Mouse (Mus musculus): ENCODE measurements around the gene Cd69. TPM values are rescaled to one million over a fixed set of nuclear protein-coding genes. Genes with fewer than 3 reads are reported as not detected.
A peak's percentile ranks its signal among the peaks of the same experiment; 100 is the strongest.

Gene Cd69
- polyA plus RNA-seq, 1 experiment, result 4.8 TPM

GRCm38 (mm10) chr6:129241907-129242306 lies 33.3 kb downstream of the Cd69 start:
- Histone ChIP-seq H3K4me3 (replicated peaks; ENCODE audit: control insufficient read depth, low read depth, low read length) (no peak overlapping the region), H3K4me1 (ENCODE audit: control insufficient read depth, insufficient read depth, low read length) (no peaks in the 10 kb centered on the region), H3K27ac (ENCODE audit: control insufficient read depth, insufficient read depth, low read depth, low read length, poor library complexity) (no peak overlapping the region)
- TF ChIP-seq CTCF (IDR thresholded peaks at IDR 0.05; ENCODE audit: control insufficient read depth, insufficient read depth, low read length) (no peak), POLR2A (IDR thresholded peaks at IDR 0.05; ENCODE audit: borderline replicate concordance, control insufficient read depth, low read depth, low read length) (no peak)
- 33% methylated on average over 6 of the region's 6 CpGs for WGBS

GRCm38 (mm10) chr6:129241471-129241870 lies 33.8 kb downstream of the Cd69 start:
- Histone ChIP-seq H3K4me3 (replicated peaks; ENCODE audit: control insufficient read depth, low read depth, low read length) (no peak overlapping the region), H3K4me1 (ENCODE audit: control insufficient read depth, insufficient read depth, low read length) (no peaks in the 10 kb centered on the region), H3K27ac (ENCODE audit: control insufficient read depth, insufficient read depth, low read depth, low read length, poor library complexity) (no peak overlapping the region)
- TF ChIP-seq POLR2A (IDR thresholded peaks at IDR 0.05; ENCODE audit: borderline replicate concordance, control insufficient read depth, low read depth, low read length) (no peak), CTCF (IDR thresholded peaks at IDR 0.05; ENCODE audit: control insufficient read depth, insufficient read depth, low read length) (no peak)
- WGBS, result 54% methylated on average over 5 of the region's 5 CpGs

- TF ChIP-seq POLR2A (IDR thresholded peaks at IDR 0.05; ENCODE audit: borderline replicate concordance, control insufficient read depth, low read depth, low read length) (no peak), CTCF (IDR thresholded peaks at IDR 0.05; ENCODE audit: control insufficient read depth, insufficient read depth, low read length) (no peak)
- H3K4me3 ChIP-seq (replicated peaks; ENCODE audit: control insufficient read depth, low read depth, low read length), result no peak overlapping the region
- H3K27ac ChIP-seq (ENCODE audit: control insufficient read depth, insufficient read depth, low read depth, low read length, poor library complexity), result no peak overlapping the region
- WGBS, result 73% methylated on average over 9 of the region's 9 CpGs
- no peaks in the 10 kb centered on the region; the same call in 1 of the 2 replicates for H3K4me1 ChIP-seq (ENCODE audit: control insufficient read depth, insufficient read depth, low read length)
Measured at GRCm38 (mm10) chr6:129239564-129240248, 35.5 kb downstream of the Cd69 start.

GRCm38 (mm10) chr6:129238275-129239038 lies 36.8 kb downstream of the Cd69 start:
- TF ChIP-seq POLR2A (IDR thresholded peaks at IDR 0.05; ENCODE audit: borderline replicate concordance, control insufficient read depth, low read depth, low read length) (peak; percentile 43; the same call in 1 of the 2 replicates), CTCF (IDR thresholded peaks at IDR 0.05; ENCODE audit: control insufficient read depth, insufficient read depth, low read length) (no peak)
- Histone ChIP-seq H3K4me1 (ENCODE audit: control insufficient read depth, insufficient read depth, low read length) (peaks cover 1% of the 10 kb centered on the region; the same call in 1 of the 2 replicates), H3K27ac (ENCODE audit: control insufficient read depth, insufficient read depth, low read depth, low read length, poor library complexity) (peak overlapping the region; percentile 84), H3K4me3 (replicated peaks; ENCODE audit: control insufficient read depth, low read depth, low read length) (peak overlapping the region; percentile 78)
- 9% methylated on average over 14 of the region's 14 CpGs for WGBS

- Histone ChIP-seq H3K27ac (ENCODE audit: control insufficient read depth, insufficient read depth, low read depth, low read length, poor library complexity) (peak overlapping the region; percentile 84), H3K4me1 (ENCODE audit: control insufficient read depth, insufficient read depth, low read length) (peaks cover 1% of the 10 kb centered on the region; the same call in 1 of the 2 replicates), H3K4me3 (replicated peaks; ENCODE audit: control insufficient read depth, low read depth, low read length) (peak overlapping the region; percentile 78)
- 2% methylated on average over 16 of the region's 16 CpGs for WGBS
- TF ChIP-seq CTCF (IDR thresholded peaks at IDR 0.05; ENCODE audit: control insufficient read depth, insufficient read depth, low read length) (peak; percentile 92), POLR2A (IDR thresholded peaks at IDR 0.05; ENCODE audit: borderline replicate concordance, control insufficient read depth, low read depth, low read length) (peak; percentile 71; the same call in 1 of the 2 replicates)
Measured at GRCm38 (mm10) chr6:129237350-129238274, 37.6 kb downstream of the Cd69 start.

- no peak for TF ChIP-seq CTCF (IDR thresholded peaks at IDR 0.05; ENCODE audit: control insufficient read depth, insufficient read depth, low read length)
- TF ChIP-seq POLR2A (IDR thresholded peaks at IDR 0.05; ENCODE audit: borderline replicate concordance, control insufficient read depth, low read depth, low read length), result no peak
- 28% methylated on average over 2 of the region's 2 CpGs for WGBS
- peak overlapping the region; percentile 15 for H3K4me3 ChIP-seq (replicated peaks; ENCODE audit: control insufficient read depth, low read depth, low read length)
- peak overlapping the region; percentile 98 for H3K27ac ChIP-seq (ENCODE audit: control insufficient read depth, insufficient read depth, low read depth, low read length, poor library complexity)
- peaks cover 1% of the 10 kb centered on the region; the same call in 1 of the 2 replicates for H3K4me1 ChIP-seq (ENCODE audit: control insufficient read depth, insufficient read depth, low read length)
Measured at GRCm38 (mm10) chr6:129236652-129237342, 38.4 kb downstream of the Cd69 start.

GRCm38 (mm10) chr6:129235855-129236461 lies 39.3 kb downstream of the Cd69 start:
- Histone ChIP-seq H3K4me1 (ENCODE audit: control insufficient read depth, insufficient read depth, low read length) (peaks cover 2% of the 10 kb centered on the region; the same call in 1 of the 2 replicates), H3K27ac (ENCODE audit: control insufficient read depth, insufficient read depth, low read depth, low read length, poor library complexity) (peak overlapping the region; percentile 98), H3K4me3 (replicated peaks; ENCODE audit: control insufficient read depth, low read depth, low read length) (peak overlapping the region; percentile 7)
- TF ChIP-seq POLR2A (IDR thresholded peaks at IDR 0.05; ENCODE audit: borderline replicate concordance, control insufficient read depth, low read depth, low read length), result no peak
- TF ChIP-seq CTCF (IDR thresholded peaks at IDR 0.05; ENCODE audit: control insufficient read depth, insufficient read depth, low read length), result no peak
- 8% methylated on average over 5 of the region's 5 CpGs for WGBS
